Mouse (Mus musculus) gastrocnemius, postnatal 36 days (tissue): ENCODE measurements at regions not wholly inside any gene's neighbourhood (a gene's known extent, or its start where the extent isn't known, plus 50 kb on each side); places are given as distances from the start of the nearest gene placed in this dataset.
"Not testable (repeated sequence)": the region's sequence is repeated elsewhere in the genome, so short reads cannot be mapped to it uniquely, and the experiment has no call there.

ENCODE experiments used
- DNase-seq, 2 experiments: peaks; one replicate each; pipeline ENCODE4 v3.0.0; 2022
- intact Hi-C: fragments of 180-260 bp; cut with DNase I; formaldehyde crosslinking; loops from one replicate; pipeline ENCODE4 v1.15.1; 2025

DNA sequence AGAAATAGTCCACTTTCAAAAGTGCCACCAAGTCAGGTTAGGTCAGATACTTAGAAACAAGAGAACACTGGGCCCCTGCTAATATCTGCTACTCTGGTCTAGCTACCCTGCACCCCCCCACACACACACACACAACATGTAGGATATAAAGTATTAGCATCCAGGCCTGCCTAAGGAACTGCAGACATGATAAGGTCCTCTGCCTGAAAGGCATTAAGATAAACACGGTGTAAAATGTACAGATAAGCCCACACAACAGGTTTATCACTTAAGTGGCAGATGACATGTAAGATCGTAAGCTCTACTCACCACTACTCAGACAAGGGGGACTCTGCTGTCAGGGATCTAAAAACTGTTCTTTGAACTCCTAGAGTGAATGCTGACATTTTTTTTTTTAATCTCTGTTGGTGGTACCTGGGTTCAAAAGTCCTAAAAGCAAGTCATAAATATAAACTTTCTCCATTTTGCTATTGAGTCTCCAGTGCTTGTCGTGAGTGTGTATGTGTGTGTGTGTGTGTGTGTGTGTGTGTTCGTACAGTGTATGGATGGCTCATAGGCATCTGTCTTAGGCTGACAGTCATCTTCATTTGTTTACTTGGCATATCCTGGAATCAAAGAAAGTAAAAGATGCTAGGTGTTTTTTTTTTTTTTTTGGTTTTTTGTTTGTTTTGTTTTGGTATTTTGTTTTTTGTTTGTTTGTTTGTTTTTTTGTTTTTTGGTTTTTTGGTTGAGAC lies 52.2 kb downstream of the Gm9817 start:
- DNase-seq: no peak
- intact Hi-C loops: no loop called here

GRCm38 (mm10) chr13:45140616-45141015 lies 62.1 kb downstream of the Gm9817 start:
- DNase-seq: no peak
- intact Hi-C loops: no loop called here

GRCm38 (mm10) chr13:45145129-45145528 lies 66.6 kb downstream of the Gm9817 start:
- no peak for DNase-seq
- intact Hi-C loops: no loop called here

GRCm38 (mm10) chr13:45156223-45156622 lies 77.7 kb downstream of the Gm9817 start:
- intact Hi-C loops: no loop called here
- DNase-seq: no peak

DNA sequence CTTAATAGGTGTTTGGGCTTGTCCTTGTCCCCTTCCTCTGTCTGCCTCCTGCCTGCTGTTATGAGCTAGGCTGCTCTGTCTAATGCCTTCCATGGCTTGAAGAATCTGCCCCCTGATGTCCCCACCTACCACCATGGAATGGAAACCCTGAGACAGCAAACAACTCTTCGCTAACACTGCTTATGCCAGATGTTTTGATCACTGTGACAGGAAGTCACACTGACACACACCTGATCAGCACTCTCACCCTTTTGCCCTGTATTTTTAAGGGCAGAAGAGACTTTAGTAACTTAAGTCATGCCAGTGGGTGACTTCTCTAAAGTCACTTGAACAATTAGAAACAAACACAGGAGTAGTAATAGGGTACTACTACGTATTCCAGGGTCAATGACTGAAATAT lies 78.5 kb downstream of the Gm9817 start:
- DNase-seq: no peak
- intact Hi-C loops: no loop called here

GRCm38 (mm10) chr13:45160281-45160680 lies 81.8 kb downstream of the Gm9817 start:
- intact Hi-C loops: no loop called here
- no peak for DNase-seq

- no peak for DNase-seq
- intact Hi-C loops: no loop called here
Measured at GRCm38 (mm10) chr13:45164001-45164778, 85.7 kb downstream of the Gm9817 start.

DNA sequence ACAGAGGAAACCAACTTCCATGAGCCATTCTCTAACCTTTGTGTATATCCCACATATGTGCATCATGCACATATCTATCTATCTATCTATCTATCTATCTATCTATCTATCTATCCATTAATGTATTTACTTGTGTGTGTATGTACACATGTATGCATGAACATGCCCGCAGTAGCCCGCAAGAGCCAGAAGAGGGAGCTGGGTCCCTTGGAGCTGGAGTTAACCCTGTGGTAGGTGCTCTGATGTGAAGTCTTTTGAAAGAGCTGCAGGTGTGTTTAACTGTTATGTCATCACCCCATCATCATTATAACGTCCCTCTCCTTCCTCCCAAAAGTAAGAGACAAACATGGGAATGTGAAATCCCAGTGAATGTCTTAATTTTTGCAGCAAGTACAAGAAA lies 86.7 kb downstream of the Gm9817 start:
- intact Hi-C loops: no loop called here
- DNase-seq: no peak

DNA sequence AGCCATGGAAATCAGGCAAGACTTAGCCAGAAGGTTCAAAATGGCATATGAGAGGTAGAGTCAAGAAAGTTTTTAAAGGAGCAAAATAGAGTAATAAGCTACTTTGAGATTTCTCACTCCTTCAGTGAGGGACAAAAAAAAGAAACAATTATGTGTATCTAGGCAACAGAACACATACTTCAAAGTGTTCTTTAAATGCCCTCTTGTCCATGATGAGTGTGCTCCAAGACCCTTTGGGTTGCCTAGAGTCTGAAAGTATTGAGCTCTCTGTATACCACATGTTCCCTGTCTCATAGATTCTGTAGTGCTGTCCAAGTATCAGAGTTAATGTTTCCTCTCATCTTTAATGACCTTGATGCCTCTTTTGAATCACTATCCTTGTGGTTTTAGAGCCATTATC lies 91.2 kb downstream of the Gm9817 start:
- intact Hi-C loops: loop anchor here (10.0 kb wide), 1 partner anchor 275 kb away; no protein-coding TSS in a partner anchor
- DNase-seq: no peak

GRCm38 (mm10) chr13:45173139-45173538 lies 94.6 kb downstream of the Gm9817 start:
- intact Hi-C loops: loop anchor here (10.0 kb wide), 1 partner anchor 272 kb away; no protein-coding TSS in a partner anchor
- DNase-seq: no peak

DNA sequence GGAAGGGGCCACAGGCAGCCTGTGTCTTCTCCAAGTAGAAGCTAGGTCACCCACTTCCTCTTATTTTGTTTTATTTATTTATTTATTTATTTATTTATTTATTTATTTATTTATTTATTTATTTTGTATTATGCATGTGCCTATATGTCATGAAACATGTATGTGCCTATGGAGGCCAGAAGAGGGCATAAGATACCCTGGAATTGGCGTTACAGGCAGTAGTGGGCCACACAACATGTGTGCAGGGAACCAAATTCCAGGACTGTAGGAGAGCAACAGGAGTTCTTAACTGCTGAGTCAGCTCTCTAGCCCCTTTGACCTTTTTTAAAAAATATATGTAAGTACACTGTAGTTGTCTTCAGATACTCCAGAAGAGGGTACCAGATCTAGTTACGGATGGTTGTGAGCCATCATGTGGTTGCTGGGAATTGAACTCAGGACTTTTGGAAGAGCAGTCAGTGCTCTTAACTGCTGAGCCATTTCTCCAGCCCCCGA lies 97.3 kb downstream of the Gm9817 start:
- intact Hi-C loops: loop anchor here (10.0 kb wide), 1 partner anchor 269 kb away; no protein-coding TSS in a partner anchor

DNA sequence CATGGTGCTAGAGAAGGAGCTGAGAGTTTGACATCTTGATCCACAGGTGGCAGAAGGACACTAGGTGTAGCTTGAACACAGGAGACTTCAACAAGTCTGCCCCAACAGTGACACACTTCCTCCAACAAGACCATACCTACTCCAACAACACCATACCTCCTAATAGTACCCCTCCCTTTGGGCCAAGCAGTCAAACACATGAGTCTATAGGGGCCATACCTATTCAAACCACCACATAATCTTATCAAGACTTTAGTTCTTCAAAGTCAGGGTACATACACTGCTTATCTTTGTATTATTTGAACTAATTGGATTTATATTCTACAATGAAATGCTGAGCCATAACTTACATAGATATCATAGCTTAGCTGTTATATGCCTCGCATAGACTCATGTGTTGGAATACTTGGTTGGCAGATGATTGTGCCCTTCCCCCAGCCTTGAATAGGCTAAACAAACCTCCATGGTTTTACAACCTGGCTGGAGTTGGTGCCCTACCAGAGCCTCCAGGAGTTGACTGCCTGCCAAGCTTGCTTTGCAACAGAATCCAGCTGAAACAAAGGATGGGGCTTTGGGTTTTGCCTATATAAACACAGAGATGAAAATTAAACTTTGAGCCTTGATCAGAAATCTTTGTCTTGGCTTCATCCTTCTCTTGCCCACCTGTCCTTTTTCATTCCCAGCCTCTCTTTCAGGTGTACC lies 103.2 kb downstream of the Gm9817 start:
- intact Hi-C loops: no loop called here

More for the DNA sequence above, 97.3 kb downstream of the Gm9817 start:
- not testable (repeated sequence) for DNase-seq

DNA sequence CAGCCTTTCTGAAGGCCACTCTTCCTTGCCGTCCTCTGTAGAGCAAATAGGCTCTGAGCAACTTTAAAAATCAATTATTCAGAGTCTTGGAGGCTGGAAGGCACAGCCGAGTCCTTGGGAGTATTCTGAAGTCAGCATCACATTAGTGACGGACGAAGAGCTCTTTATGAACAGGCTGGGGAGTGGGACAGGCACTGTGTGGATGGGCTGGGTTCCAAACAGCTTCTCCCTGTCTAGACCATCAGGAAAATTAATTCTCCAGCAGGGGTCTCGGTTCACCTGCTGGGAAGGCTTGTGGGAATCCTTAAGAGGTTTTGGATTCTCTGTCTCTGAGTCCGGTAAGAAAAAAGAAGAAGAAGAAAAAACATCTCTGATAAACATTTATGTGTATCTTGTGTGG lies 110.9 kb downstream of the Gm9817 start:
- DNase-seq: no peak
- intact Hi-C loops: no loop called here

More for the DNA sequence above, 103.2 kb downstream of the Gm9817 start:
- no peak for DNase-seq

GRCm38 (mm10) chr13:45190151-45190550 lies 111.7 kb downstream of the Gm9817 start:
- no peak for DNase-seq
- intact Hi-C loops: no loop called here

DNA sequence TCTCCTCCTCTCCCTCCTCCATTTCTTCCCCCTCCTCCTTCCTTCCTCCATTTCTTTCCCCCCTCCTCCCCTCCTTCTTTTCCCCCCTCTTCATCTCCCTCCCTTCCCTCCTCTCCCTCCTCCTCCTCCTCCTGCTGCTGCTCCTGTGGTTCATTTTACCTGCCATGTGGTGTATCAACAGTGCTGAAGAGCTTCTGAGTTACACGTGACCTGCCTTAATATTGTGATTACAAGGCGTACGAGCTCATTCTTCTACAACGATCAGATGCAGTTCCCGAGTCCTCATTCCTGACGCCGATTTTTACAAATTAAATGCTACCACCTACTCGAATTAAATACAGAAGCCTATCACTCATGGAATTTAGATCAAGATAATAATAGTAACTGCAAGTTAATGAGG lies 113.6 kb downstream of the Gm9817 start:
- intact Hi-C loops: no loop called here
- no peak for DNase-seq

- intact Hi-C loops: no loop called here
- DNase-seq: no peak
Measured at GRCm38 (mm10) chr13:45195562-45195961, 117.1 kb downstream of the Gm9817 start.

DNA sequence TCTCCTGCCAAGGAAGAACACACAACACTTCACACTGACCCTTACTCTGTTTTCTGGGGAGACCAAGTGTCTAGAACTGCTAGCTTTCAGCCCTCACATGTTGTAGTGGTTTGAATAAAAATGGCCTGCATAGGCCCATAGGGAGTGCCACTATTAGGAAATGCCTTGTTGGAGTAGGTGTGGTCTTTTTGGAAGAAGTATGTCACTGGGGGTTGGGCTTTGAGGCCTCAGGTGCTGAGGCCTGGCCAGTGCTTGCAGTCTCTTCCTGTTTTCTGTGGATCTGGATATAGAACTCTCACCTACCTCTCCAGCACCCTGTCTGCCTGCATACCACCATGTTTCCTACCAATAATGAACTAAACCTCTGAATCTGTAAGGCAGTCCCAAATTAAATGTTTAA lies 117.9 kb downstream of the Gm9817 start:
- no peak for DNase-seq
- intact Hi-C loops: no loop called here

GRCm38 (mm10) chr13:45200511-45201120 lies 122.1 kb downstream of the Gm9817 start:
- DNase-seq: no peak
- intact Hi-C loops: no loop called here

DNA sequence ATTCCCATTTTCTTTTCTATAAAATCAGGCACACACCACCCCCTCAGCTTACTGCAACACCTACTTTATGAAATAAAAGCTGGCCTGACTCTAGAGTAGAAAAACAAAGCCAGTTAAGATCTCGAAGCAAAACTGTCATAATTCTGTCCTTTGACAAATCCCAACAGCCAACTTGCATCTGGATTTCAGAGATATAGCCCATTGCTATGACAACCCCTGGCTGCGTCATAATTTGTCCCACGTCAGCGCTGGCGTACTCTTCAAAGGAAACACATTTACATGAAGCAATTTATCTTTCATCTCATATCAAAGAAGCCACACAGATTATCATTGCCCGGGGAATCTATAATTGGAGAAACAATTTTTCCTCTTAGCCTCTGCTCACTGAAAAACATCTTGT lies 126.4 kb downstream of the Gm9817 start:
- intact Hi-C loops: no loop called here
- DNase-seq: no peak

GRCm38 (mm10) chr13:45208540-45209197 lies 130.2 kb downstream of the Gm9817 start:
- no peak for DNase-seq
- intact Hi-C loops: no loop called here
